Mouse (Mus musculus) brain, embryonic 18.5 days (tissue): ENCODE results near the gene 4933402J07Rik.

Experiments
- DNase-seq: peaks from one replicate; pipeline ENCODE4 v3.0.0-alpha.2; 2012; ENCODE audit warnings: low read depth, low spot score

4933402J07Rik gene

GRCm38 (mm10) chr8:87563553-87563952 is at the start of gene 4933402J07Rik:
Gene 4933402J07Rik (plus strand): TSS chr8:87563853.
- DNase-seq, result no peak

- no peak for DNase-seq
Observed at GRCm38 (mm10) chr8:87517132-87517531, 46.5 kb upstream of the 4933402J07Rik start.

GRCm38 (mm10) chr8:87525006-87525405 is 38.6 kb upstream of the 4933402J07Rik start:
- no peak for DNase-seq

GRCm38 (mm10) chr8:87531176-87531575 is 32.5 kb upstream of the 4933402J07Rik start:
- no peak for DNase-seq

- DNase-seq, result no peak
Observed at GRCm38 (mm10) chr8:87533476-87533875, 30.2 kb upstream of the 4933402J07Rik start.

- no peak for DNase-seq
Observed at GRCm38 (mm10) chr8:87534846-87535245, 28.8 kb upstream of the 4933402J07Rik start.

- DNase-seq, result no peak
Observed at GRCm38 (mm10) chr8:87536615-87537329, 26.9 kb upstream of the 4933402J07Rik start.

GRCm38 (mm10) chr8:87539829-87540394 is 23.7 kb upstream of the 4933402J07Rik start:
- DNase-seq, result peak; percentile 6

- no peak for DNase-seq
Observed at GRCm38 (mm10) chr8:87549881-87550280, 13.8 kb upstream of the 4933402J07Rik start.

GRCm38 (mm10) chr8:87552801-87553200 is 10.9 kb upstream of the 4933402J07Rik start:
- DNase-seq, result no peak

GRCm38 (mm10) chr8:87560801-87561200 is 2.9 kb upstream of the 4933402J07Rik start:
- no peak for DNase-seq

- no peak for DNase-seq
Observed at GRCm38 (mm10) chr8:87569203-87569602, 5.5 kb downstream of the 4933402J07Rik start.

GRCm38 (mm10) chr8:87569706-87570563 is 6.3 kb downstream of the 4933402J07Rik start:
- DNase-seq, result no peak

GRCm38 (mm10) chr8:87570564-87570855 is 6.9 kb downstream of the 4933402J07Rik start:
- no peak for DNase-seq

GRCm38 (mm10) chr8:87570880-87571279 is 7.2 kb downstream of the 4933402J07Rik start:
- DNase-seq, result no peak

GRCm38 (mm10) chr8:87594272-87594671 is 30.6 kb downstream of the 4933402J07Rik start:
- peak; percentile 46 for DNase-seq

- no peak for DNase-seq
Observed at GRCm38 (mm10) chr8:87602731-87603130, 39.1 kb downstream of the 4933402J07Rik start.

- DNase-seq, result no peak
Observed at GRCm38 (mm10) chr8:87609110-87609509, 45.5 kb downstream of the 4933402J07Rik start.

- no peak for DNase-seq
Observed at GRCm38 (mm10) chr8:87609651-87610192, 46.1 kb downstream of the 4933402J07Rik start.

GRCm38 (mm10) chr8:87613701-87614100 is 50.0 kb downstream of the 4933402J07Rik start:
- DNase-seq, result no peak

- no peak for DNase-seq
Observed at GRCm38 (mm10) chr8:87619118-87619517, 55.5 kb downstream of the 4933402J07Rik start.

GRCm38 (mm10) chr8:87619529-87619928 is 55.9 kb downstream of the 4933402J07Rik start:
- no peak for DNase-seq
